Mouse (Mus musculus) cerebellum, adult 18-20 months (tissue): Measurements from ENCODE around the gene Car5b.

Source experiments
- DNase-seq, 2 experiments: peaks; one replicate each; pipeline ENCODE4 v3.0.0; 2021

The Car5b gene

DNA sequence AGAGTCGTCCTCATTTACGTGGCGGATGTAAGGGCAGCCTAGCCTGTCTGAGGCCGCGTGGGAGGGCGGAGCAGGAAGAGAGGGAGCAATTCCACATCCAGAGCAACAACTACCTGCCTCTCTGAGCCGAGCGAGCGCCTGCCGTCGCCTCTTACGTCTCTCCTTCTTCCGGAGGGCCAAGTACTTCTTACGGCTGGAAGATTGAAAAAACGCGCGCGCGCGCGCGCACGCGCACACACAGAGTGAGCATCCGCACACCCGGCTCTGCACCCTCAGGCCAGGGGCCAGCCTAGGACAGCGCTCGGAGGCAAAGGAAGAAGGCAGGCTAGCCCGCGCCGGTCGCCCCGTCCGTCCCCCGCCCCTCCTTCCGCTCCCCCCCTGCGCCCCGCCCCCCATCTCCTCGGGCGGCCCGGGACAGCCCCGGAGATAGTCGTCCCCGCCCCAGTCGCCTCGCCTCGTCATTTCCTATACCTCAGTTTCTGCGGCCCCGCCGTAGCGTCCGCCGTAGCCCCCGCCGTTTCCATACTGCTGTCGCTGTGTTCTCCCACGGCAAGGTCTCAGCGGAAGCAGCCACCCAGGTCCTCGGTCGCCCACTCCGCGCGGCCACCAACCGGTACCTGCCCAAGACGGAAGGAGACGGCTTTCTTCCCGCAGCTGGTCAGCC is 69.9 kb downstream of the Car5b start:
- peak; percentile 51 to 62 for DNase-seq

DNA sequence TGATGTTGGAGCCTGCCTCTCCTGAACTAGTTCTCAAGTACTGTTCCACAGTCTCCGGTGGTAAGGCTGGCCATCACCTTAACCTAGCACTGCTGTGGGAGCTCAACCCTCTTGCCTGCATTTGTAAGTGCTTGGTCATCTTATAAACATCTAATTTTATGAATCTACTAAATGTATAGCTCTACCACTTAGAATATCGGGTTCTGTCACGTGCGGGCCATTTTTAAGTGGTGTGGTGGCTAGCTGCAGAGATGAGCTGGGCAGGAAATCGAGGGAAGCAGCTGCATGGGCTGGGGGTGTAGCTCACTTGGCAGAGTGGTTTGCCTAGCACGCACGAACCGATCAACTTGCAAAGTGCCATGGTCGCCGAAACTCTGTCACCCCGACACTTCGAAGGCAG is 70.4 kb downstream of the Car5b start:
- DNase-seq: no peak

DNA sequence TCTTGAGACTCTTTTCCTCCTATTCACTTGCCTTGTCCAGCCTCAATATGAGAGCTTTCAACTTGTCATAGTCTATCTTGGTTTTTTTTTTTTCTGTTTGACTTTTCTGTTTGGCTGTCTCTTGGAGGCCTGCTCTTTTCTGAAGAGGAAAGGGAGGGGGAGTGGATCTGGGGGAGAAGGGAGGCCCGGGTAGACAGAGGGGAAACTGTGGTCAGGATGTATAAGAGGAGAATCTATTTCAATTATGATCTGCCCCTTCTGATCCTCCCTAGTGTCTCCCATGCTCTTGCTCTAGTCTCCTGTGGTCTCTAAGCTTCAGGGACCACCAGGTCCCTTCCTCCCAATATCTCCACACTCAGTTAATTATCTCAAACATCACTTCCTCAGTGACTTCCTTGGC is 76.2 kb downstream of the Car5b start:
- no peak for DNase-seq

DNA sequence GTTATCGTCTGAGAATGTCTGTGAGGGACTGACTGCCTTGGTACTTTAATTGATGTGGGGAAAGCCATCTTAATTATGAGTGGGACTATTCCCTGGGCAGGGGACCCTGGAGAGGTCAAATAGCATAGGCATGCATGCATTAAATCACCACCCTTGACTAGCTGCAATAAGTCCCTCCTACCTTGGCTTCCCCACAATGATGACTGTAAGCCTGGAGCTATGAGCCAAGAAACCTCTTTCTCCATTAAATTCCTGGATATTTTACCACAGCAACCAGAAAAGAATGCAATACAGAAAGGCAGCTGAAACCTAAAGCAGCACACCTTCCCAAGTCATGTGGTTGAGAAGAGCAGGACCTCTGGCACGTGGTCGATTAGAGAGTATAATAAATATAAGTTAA is 83.4 kb downstream of the Car5b start:
- no peak for DNase-seq

DNA sequence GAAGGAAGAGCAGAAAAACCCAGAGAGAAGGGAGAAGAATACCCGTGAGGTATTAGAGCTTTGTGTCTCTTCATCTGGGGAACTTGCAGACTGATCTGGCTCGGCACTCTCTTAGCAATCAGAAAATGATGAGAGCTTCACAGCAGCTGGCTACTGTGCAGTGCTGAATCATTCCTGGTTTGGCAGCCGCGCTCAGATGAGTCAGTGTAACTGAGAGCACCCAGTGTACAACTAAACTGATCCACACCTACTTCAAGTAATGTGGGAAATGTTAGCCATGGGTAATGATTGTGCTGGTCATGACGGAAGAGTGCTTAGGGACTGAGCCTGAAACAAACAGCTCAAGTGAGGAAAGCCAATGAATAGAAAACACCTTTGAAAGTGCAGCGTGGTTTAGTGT is 89.2 kb downstream of the Car5b start:
- DNase-seq: no peak

DNA sequence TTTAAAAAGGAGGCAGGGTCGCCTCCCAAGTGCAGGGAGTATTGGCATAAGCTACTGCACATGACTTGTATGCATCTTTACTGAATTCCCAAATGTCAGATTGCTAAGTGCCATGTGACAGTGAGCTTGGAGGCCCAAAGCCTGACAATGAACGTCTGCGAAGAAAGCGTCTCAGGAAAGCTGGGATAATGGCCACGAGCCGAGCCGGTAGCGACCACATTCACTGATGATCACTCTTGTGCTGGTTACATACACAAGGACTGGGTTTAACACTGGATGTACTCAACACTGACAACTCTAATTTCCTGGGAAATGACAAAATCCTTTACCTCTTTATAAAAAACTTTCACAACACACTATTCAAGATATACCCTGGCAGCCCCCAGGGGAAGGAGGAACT is 93.1 kb downstream of the Car5b start:
- no peak for DNase-seq

DNA sequence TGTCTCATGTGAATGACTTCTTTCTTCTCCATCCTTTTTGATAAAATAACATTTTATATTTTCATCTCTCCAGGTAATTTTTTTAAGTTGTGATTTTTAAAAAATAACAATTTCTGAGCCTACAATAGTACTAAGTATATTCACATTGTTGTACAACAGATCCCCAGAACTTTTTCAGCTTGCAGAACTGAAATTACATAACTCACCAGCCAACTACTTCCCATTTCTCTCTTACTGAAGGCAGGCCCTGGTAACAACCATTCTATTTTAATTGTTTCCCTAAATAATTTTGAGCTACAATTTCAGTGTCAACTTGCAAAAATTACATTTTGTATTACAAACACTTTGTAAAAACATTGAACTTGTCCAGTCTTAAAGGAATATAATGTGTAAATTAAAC is 98.2 kb downstream of the Car5b start:
- no peak for DNase-seq
